Mouse (Mus musculus) liver, embryonic 13.5 days (tissue): ENCODE data around the gene Mymk. TPM values are rescaled to one million over a fixed set of nuclear protein-coding genes. Genes with fewer than 3 reads are reported as not detected.

Source experiments
- ATAC-seq: fragments of 200-750 bp; cut with Nextera tagmentation; 2 replicates; pipeline ENCODE4 v1.8.0; 2017; ENCODE audit warnings: low read depth, mild to moderate bottlenecking, moderate number of reproducible peaks, moderate library complexity
- DNase-seq: peaks from one replicate; pipeline ENCODE4 v3.0.0; 2022
- H3K27ac ChIP-seq: fragments of 300-500 bp; sonication (generic); 2 replicates; pipeline ENCODE4 v1.5.1; 2015; ENCODE audit warnings: moderate library complexity, mild to moderate bottlenecking, inconsistent platforms
- H3K27me3 ChIP-seq: fragments of 300-500 bp; sonication (generic); 2 replicates; pipeline ENCODE4 v1.6.1; 2015; ENCODE audit warnings: mild to moderate bottlenecking, inconsistent platforms
- H3K36me3 ChIP-seq: fragments of 300-500 bp; sonication (generic); 2 replicates; pipeline ENCODE4 v1.6.1; 2015; ENCODE audit warnings: mild to moderate bottlenecking, inconsistent platforms
- H3K4me1 ChIP-seq: fragments of 300-500 bp; sonication (generic); replicated peaks from 2 replicates; pipeline ENCODE4 v1.6.1; 2015; ENCODE audit warnings: inconsistent platforms
- H3K4me2 ChIP-seq: fragments of 300-500 bp; sonication (generic); 2 replicates; pipeline ENCODE4 v1.6.1; 2015; ENCODE audit warnings: inconsistent platforms, mild to moderate bottlenecking, moderate library complexity
- H3K4me3 ChIP-seq: fragments of 300-500 bp; sonication (generic); replicated peaks from 2 replicates; pipeline ENCODE4 v1.5.1; 2015; ENCODE audit warnings: mild to moderate bottlenecking, inconsistent platforms
- H3K9ac ChIP-seq: fragments of 300-500 bp; sonication (generic); 2 replicates; pipeline ENCODE4 v1.6.1; 2015; ENCODE audit warnings: mild to moderate bottlenecking, inconsistent platforms
- H3K9me3 ChIP-seq: fragments of 300-500 bp; sonication (generic); replicated peaks from 2 replicates; pipeline ENCODE4 v1.6.1; 2016; ENCODE audit warnings: inconsistent platforms
- WGBS: fragments of 180-500 bp; shearing (Covaris S2); methylation state at CpG from one replicate; pipeline ENCODE4 v1.1.7; 2015; ENCODE audit not compliant: insufficient replicate concordance; 5-methylcytosine and 5-hydroxymethylcytosine counted together
- polyA plus RNA-seq: library from polyadenylated mRNA; unstranded; fragments of >200 nt; fragmentation: Nextera tagmentation; extraction: Ambion mirVana; gene quantifications from 2 replicates; pipeline ENCODE4 v1.2.1, GENCODE M21; 2015

Mymk gene
- polyA plus RNA-seq, 1 experiment from 2014 or later: 0.70 TPM

DNA sequence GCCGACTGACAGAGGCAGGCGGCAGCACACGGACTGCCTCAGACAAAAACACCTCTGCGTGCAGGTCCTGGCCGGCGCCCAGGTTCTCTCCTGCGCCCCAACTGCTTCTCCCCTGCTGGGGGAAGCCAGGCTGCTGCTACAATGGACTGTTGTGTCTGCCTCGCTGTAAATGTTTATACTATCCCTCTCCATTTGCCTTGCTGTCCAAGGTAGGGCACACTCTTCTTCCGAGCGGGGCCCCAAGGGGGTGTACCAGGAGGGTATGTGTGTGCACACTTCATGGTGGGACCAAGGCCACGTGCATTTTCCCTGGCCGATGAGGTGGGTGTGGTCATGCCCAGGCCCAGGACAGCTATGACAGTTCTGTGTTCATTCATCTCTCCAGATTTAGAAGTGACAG, 13.2 kb downstream of the Mymk start:
- Histone ChIP-seq H3K9me3 (no peaks in the 10 kb centered on the region), H3K9ac (no peak overlapping the region), H3K4me3 (no peak overlapping the region), H3K4me2 (no peak overlapping the region), H3K4me1 (peaks cover 6% of the 10 kb centered on the region; the same call in 1 of the 2 replicates), H3K27me3 (no peaks in the 10 kb centered on the region), H3K36me3 (no peaks in the 10 kb centered on the region), H3K27ac (no peak overlapping the region)
- 42% methylated on average over 12 of the region's 12 CpGs for WGBS
- DNase-seq (no peak), ATAC-seq (no peak)

- no peak overlapping the region for H3K27ac ChIP-seq
- no peaks in the 10 kb centered on the region for H3K27me3 ChIP-seq
- no peak overlapping the region for H3K9ac ChIP-seq
- no peaks in the 10 kb centered on the region for H3K9me3 ChIP-seq
- ATAC-seq (no peak), DNase-seq (no peak)
- no peaks in the 10 kb centered on the region for H3K36me3 ChIP-seq
- peaks cover 6% of the 10 kb centered on the region; the same call in 1 of the 2 replicates for H3K4me1 ChIP-seq
- H3K4me2 ChIP-seq: no peak overlapping the region
- 33% methylated on average over 4 of the region's 4 CpGs for WGBS
- H3K4me3 ChIP-seq: no peak overlapping the region
Measured at GRCm38 (mm10) chr2:27058251-27058650, 13.7 kb downstream of the Mymk start.

GRCm38 (mm10) chr2:27049408-27049807, 22.6 kb downstream of the Mymk start:
- WGBS: 55% methylated on average over 6 of the region's 6 CpGs

GRCm38 (mm10) chr2:27045979-27046770, 25.8 kb downstream of the Mymk start:
- Histone ChIP-seq H3K9me3 (no peaks in the 10 kb centered on the region), H3K4me2 (no peak overlapping the region), H3K4me1 (peaks cover 10% of the 10 kb centered on the region), H3K27ac (no peak overlapping the region), H3K4me3 (no peak overlapping the region), H3K36me3 (no peaks in the 10 kb centered on the region), H3K27me3 (no peaks in the 10 kb centered on the region), H3K9ac (no peak overlapping the region)
- no peak for ATAC-seq
- no peak for DNase-seq
- WGBS: 49% methylated on average over 8 of the region's 8 CpGs

More at GRCm38 (mm10) chr2:27049408-27049807, 22.6 kb downstream of the Mymk start:
- H3K4me1 ChIP-seq: peaks cover 3% of the 10 kb centered on the region; the same call in 1 of the 2 replicates
- ATAC-seq (no peak), DNase-seq (no peak)
- no peaks in the 10 kb centered on the region for H3K9me3 ChIP-seq
- no peak overlapping the region for H3K4me3 ChIP-seq
- H3K4me2 ChIP-seq: no peak overlapping the region
- no peaks in the 10 kb centered on the region for H3K27me3 ChIP-seq
- no peak overlapping the region for H3K9ac ChIP-seq
- no peaks in the 10 kb centered on the region for H3K36me3 ChIP-seq
- H3K27ac ChIP-seq: peak overlapping the region; percentile 6; the same call in 1 of the 2 replicates

GRCm38 (mm10) chr2:27044641-27045040, 27.3 kb downstream of the Mymk start:
- Histone ChIP-seq H3K27ac (no peak overlapping the region), H3K4me3 (no peak overlapping the region), H3K9ac (no peak overlapping the region), H3K4me1 (peaks cover 10% of the 10 kb centered on the region), H3K4me2 (no peak overlapping the region), H3K9me3 (no peaks in the 10 kb centered on the region), H3K36me3 (no peaks in the 10 kb centered on the region), H3K27me3 (no peaks in the 10 kb centered on the region)
- 54% methylated on average over 3 of the region's 3 CpGs for WGBS
- ATAC-seq: no peak
- DNase-seq: no peak

GRCm38 (mm10) chr2:27044166-27044565, 27.8 kb downstream of the Mymk start:
- no peak for DNase-seq
- H3K9me3 ChIP-seq: no peaks in the 10 kb centered on the region
- WGBS: 82% methylated on average over 4 of the region's 4 CpGs
- H3K27ac ChIP-seq: no peak overlapping the region
- H3K27me3 ChIP-seq: no peaks in the 10 kb centered on the region
- no peaks in the 10 kb centered on the region for H3K36me3 ChIP-seq
- H3K4me3 ChIP-seq: no peak overlapping the region
- peaks cover 10% of the 10 kb centered on the region for H3K4me1 ChIP-seq
- ATAC-seq: no peak
- no peak overlapping the region for H3K4me2 ChIP-seq
- no peak overlapping the region for H3K9ac ChIP-seq

DNA sequence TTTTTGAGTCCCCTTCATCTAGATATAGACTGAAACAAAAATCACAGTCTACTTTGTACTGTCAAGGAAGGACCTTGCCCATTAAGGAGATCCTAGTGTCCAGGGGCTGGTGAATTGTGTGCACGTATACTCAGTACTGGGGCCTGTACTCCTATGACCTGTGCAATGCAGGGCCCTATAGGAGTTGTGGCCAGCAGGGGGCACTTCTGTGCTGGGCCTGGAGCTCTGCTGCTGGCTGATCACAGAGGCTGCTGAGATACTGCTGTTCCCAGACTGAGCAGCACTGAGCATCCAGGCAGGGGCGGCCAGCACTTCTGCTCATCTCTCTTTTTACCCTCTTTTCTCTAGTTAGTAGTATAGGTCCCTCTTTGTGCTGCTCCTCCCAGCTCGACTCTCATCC, 28.5 kb downstream of the Mymk start:
- peak; percentile 44 for ATAC-seq
- DNase-seq: peak; percentile 35
- H3K27me3 ChIP-seq: no peaks in the 10 kb centered on the region
- 31% methylated on average over 3 of the region's 3 CpGs for WGBS
- no peak overlapping the region for H3K27ac ChIP-seq
- no peaks in the 10 kb centered on the region for H3K9me3 ChIP-seq
- peaks cover 10% of the 10 kb centered on the region for H3K4me1 ChIP-seq
- no peak overlapping the region for H3K4me3 ChIP-seq
- H3K4me2 ChIP-seq: no peak overlapping the region
- no peaks in the 10 kb centered on the region for H3K36me3 ChIP-seq
- H3K9ac ChIP-seq: no peak overlapping the region

GRCm38 (mm10) chr2:27042131-27042844, 29.7 kb downstream of the Mymk start:
- WGBS: 62% methylated on average over 8 of the region's 8 CpGs
- H3K4me1 ChIP-seq: peaks cover 7% of the 10 kb centered on the region
- H3K9ac ChIP-seq: no peak overlapping the region
- no peaks in the 10 kb centered on the region for H3K36me3 ChIP-seq
- DNase-seq (no peak), ATAC-seq (peak; percentile 79)
- no peak overlapping the region for H3K4me3 ChIP-seq
- no peak overlapping the region for H3K4me2 ChIP-seq
- peak overlapping the region; percentile 65 for H3K27ac ChIP-seq
- H3K27me3 ChIP-seq: no peaks in the 10 kb centered on the region
- H3K9me3 ChIP-seq: no peaks in the 10 kb centered on the region

DNA sequence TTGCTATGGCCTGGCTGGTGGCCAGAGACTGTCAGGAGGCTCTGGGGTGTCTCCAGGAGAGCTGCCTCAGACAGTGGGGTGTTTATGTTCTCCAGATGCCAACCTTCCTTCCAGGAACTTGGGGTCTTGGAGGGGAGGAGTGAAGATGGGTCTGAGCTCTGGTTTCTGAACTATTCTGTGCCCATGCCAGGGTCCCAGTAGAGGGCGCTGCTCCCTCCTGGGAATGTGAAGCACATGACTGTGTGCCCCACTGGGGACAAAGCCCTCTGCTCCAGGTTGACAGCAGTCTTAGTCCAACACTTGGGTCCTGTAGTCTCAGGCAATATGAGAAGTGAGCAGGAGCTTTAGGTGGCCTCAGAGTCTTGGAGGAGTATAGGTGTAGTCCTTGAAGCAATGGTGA, 32.7 kb downstream of the Mymk start:
- H3K27ac ChIP-seq: no peak overlapping the region
- H3K9me3 ChIP-seq: no peaks in the 10 kb centered on the region
- H3K4me1 ChIP-seq: peaks cover 7% of the 10 kb centered on the region
- no peak for ATAC-seq
- H3K9ac ChIP-seq: no peak overlapping the region
- no peaks in the 10 kb centered on the region for H3K27me3 ChIP-seq
- 8% methylated on average over 1 of the region's 1 CpGs for WGBS
- DNase-seq: no peak
- no peak overlapping the region for H3K4me3 ChIP-seq
- no peaks in the 10 kb centered on the region for H3K36me3 ChIP-seq
- no peak overlapping the region for H3K4me2 ChIP-seq

DNA sequence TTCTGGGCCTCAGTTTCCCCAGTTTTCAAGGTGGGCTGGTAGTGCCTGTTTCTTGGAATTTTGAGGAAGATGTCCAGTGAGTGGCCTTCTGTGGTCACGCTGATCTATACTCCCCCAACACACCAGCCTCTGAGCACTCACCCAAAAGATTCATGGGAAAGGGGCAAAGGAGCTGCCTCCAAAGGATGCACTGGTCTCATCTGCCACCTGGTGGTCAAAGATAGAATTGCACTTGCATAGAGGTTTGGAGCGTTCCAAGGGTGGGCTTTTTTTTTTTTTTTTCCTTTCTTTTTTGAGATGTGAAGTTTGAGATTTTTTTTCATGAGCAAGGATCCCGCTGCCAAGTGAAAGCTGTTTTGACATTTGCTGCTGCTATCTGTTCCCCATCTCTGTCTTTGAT, 33.4 kb downstream of the Mymk start:
- H3K4me1 ChIP-seq: peaks cover 7% of the 10 kb centered on the region
- no peak overlapping the region for H3K27ac ChIP-seq
- H3K9ac ChIP-seq: no peak overlapping the region
- H3K9me3 ChIP-seq: no peaks in the 10 kb centered on the region
- no peaks in the 10 kb centered on the region for H3K27me3 ChIP-seq
- no peak overlapping the region for H3K4me2 ChIP-seq
- no peak overlapping the region for H3K4me3 ChIP-seq
- 0% methylated on average over 3 of the region's 3 CpGs for WGBS
- no peak for ATAC-seq
- H3K36me3 ChIP-seq: no peaks in the 10 kb centered on the region
- peak; percentile 39 for DNase-seq

GRCm38 (mm10) chr2:27037008-27037407, 35.0 kb downstream of the Mymk start:
- peaks cover 5% of the 10 kb centered on the region for H3K4me1 ChIP-seq
- 62% methylated on average over 4 of the region's 4 CpGs for WGBS

More at GRCm38 (mm10) chr2:27037008-27037407, 35.0 kb downstream of the Mymk start:
- no peaks in the 10 kb centered on the region for H3K36me3 ChIP-seq
- no peak overlapping the region for H3K4me2 ChIP-seq
- no peak overlapping the region for H3K4me3 ChIP-seq
- H3K9ac ChIP-seq: no peak overlapping the region
- peak; percentile 62 for ATAC-seq
- no peaks in the 10 kb centered on the region for H3K9me3 ChIP-seq
- no peak for DNase-seq
- no peak overlapping the region for H3K27ac ChIP-seq
- no peaks in the 10 kb centered on the region for H3K27me3 ChIP-seq
